Mouse (Mus musculus): Measurements from ENCODE around the gene Rpl36a.

DNA sequence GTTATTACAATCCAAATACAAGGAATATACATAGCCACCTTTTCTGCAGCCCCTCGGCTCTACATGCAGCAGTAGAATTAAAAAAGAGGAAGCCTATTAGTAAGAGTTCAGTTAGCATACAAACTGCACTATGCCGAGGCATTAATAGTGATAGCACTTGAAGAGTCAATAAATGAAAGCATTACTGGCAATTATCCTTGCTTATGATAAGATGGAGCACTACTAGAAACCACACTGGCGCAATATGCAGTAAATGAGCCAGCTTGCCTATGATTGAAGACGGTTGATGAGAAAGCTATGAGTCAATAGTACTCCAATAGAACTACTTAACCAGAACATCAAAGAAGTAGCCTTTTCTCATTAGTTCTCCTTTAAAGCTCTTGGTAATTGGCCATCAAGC is 7.6 kb upstream of the Rpl36a start:
- no peak for TF ChIP-seq POLR2A (IDR thresholded peaks at IDR 0.05; ENCODE audit: insufficient read depth, low read depth, low read length)
- TF ChIP-seq CTCF (IDR thresholded peaks at IDR 0.05): no peak
- TF ChIP-seq EP300 (IDR thresholded peaks at IDR 0.05; ENCODE audit: insufficient read depth, low read depth, low read length): no peak
